21 mouse cellular contexts compared by ENCODE assay signal in genomic region chr3:55315827-55316226, GRCm38 (mm10).
DNase-seq lines count a peak whose midpoint lies in the region; ATAC-seq lines count a peak whose summit lies in the region.
"Had no signal": no experiment of that assay in that cellular context is flagged by ENCODE, and none has a peak within 500 bp of the region (broad histone marks: within the 10 kb centered on the region; RNA-seq: fewer than 3 reads in every experiment).

No protein-coding gene starts in this region.

- H3K4me2 ChIP-seq in forebrain, embryonic 14.5 days (ENCODE audit: low read length), result no peak overlapping the region
- H3K4me2 ChIP-seq in forebrain, embryonic 11.5 days (ENCODE audit: low read depth, low read length, severe bottlenecking), result no peak overlapping the region
- H3K4me2 ChIP-seq: liver, embryonic 12.5 days; lung, embryonic 14.5 days; midbrain, embryonic 13.5 days; neural tube, embryonic 15.5 days; stomach, embryonic 15.5 days had no signal

- no peak overlapping the region; the same call in 1 of the 2 replicates for H3K27ac ChIP-seq in forebrain, embryonic 14.5 days (ENCODE audit: low read depth, low read length)
- no peak overlapping the region for H3K27ac ChIP-seq in forebrain, embryonic 11.5 days (ENCODE audit: low read depth, low read length)
- H3K27ac ChIP-seq: liver, embryonic 12.5 days; midbrain, embryonic 13.5 days; neural tube, embryonic 15.5 days; stomach, embryonic 15.5 days had no signal

- no peak for ATAC-seq in forebrain, embryonic 14.5 days
- no peak for ATAC-seq in forebrain, embryonic 11.5 days (replicated peaks; ENCODE audit: low FRiP score)
- ATAC-seq: inflammation-experienced regulatory T-cells, adult 6 months; liver, embryonic 12.5 days; midbrain, embryonic 13.5 days had no signal

- DNase-seq in forebrain, embryonic 14.5 days (ENCODE audit: low spot score), result peak; percentile 53
- DNase-seq in forebrain, embryonic 11.5 days (ENCODE audit: low spot score), result no peak
- peak; percentile 64 for DNase-seq in left cerebral cortex, adult 11 months (ENCODE audit: low spot score)
- DNase-seq in left cerebral cortex, postnatal 4 days, result no peak
- DNase-seq in right cerebral cortex, postnatal 10 days (ENCODE audit: low spot score in 2 of 2), result peak; percentile 68 to 84
- DNase-seq in B cell, adult 2 months, result no peak
- DNase-seq in MN1 (ENCODE audit: low spot score), result no peak
- DNase-seq in urinary bladder, postnatal 25 days (ENCODE audit: low spot score), result no peak
- DNase-seq: adrenal gland, adult 2 months; cerebellum, adult 11-12 months; cerebellum, postnatal 25 days; gastrocnemius, postnatal 14 days; kidney, adult 9 months; lung, embryonic 14.5 days had no signal

- H3K4me1 ChIP-seq in forebrain, embryonic 14.5 days (ENCODE audit: control insufficient read depth, insufficient read depth, low read length), result no peaks in the 10 kb centered on the region
- H3K4me1 ChIP-seq in forebrain, embryonic 11.5 days (replicated peaks; ENCODE audit: control insufficient read depth, insufficient read depth, low read length), result no peaks in the 10 kb centered on the region
- H3K4me1 ChIP-seq: liver, embryonic 12.5 days; neural tube, embryonic 15.5 days; stomach, embryonic 15.5 days had no signal

- H3K4me3 ChIP-seq in forebrain, embryonic 14.5 days (ENCODE audit: low read depth, low read length), result no peak overlapping the region
- H3K4me3 ChIP-seq in forebrain, embryonic 11.5 days (ENCODE audit: low read depth, low read length), result no peak overlapping the region
- H3K4me3 ChIP-seq: erythroblast, embryonic 14.5 days; liver, embryonic 12.5 days; midbrain, embryonic 13.5 days; myocyte; neural tube, embryonic 15.5 days; stomach, embryonic 15.5 days had no signal

- no peaks in the 10 kb centered on the region for H3K36me3 ChIP-seq in forebrain, embryonic 14.5 days (ENCODE audit: control insufficient read depth, insufficient read depth, low read length)
- no peaks in the 10 kb centered on the region; the same call in 1 of the 2 replicates for H3K36me3 ChIP-seq in forebrain, embryonic 11.5 days (ENCODE audit: control insufficient read depth, insufficient read depth, low read length)
- H3K36me3 ChIP-seq: liver, embryonic 12.5 days; neural tube, embryonic 15.5 days; stomach, embryonic 15.5 days had no signal

- no peak overlapping the region for H3K9ac ChIP-seq in forebrain, embryonic 14.5 days (ENCODE audit: low read length)
- H3K9ac ChIP-seq in forebrain, embryonic 11.5 days (ENCODE audit: low read length), result no peak overlapping the region
- H3K9ac ChIP-seq: liver, embryonic 12.5 days; lung, embryonic 14.5 days; midbrain, embryonic 13.5 days; neural tube, embryonic 15.5 days; stomach, embryonic 15.5 days had no signal

- H3K27me3 ChIP-seq in forebrain, embryonic 14.5 days (replicated peaks; ENCODE audit: control insufficient read depth, insufficient read depth, low read length), result no peaks in the 10 kb centered on the region
- no peaks in the 10 kb centered on the region for H3K27me3 ChIP-seq in forebrain, embryonic 11.5 days (ENCODE audit: control insufficient read depth, insufficient read depth, low read length)
- H3K27me3 ChIP-seq: liver, embryonic 12.5 days; midbrain, embryonic 13.5 days; neural tube, embryonic 15.5 days; stomach, embryonic 15.5 days had no signal

- intact Hi-C loops in left cerebral cortex, postnatal 4 days (cut with DNase I), result no loop called here

- 79% methylated on average over 8 of the region's 8 CpGs for WGBS in forebrain, embryonic 14.5 days
- WGBS in forebrain, embryonic 11.5 days, result 91% methylated on average over 8 of the region's 8 CpGs

- no peaks in the 10 kb centered on the region for H3K9me3 ChIP-seq in forebrain, embryonic 14.5 days (replicated peaks; ENCODE audit: control insufficient read depth, low read length)
- no peaks in the 10 kb centered on the region for H3K9me3 ChIP-seq in forebrain, embryonic 11.5 days (ENCODE audit: control insufficient read depth, low read length)
- H3K9me3 ChIP-seq: liver, embryonic 12.5 days; midbrain, embryonic 13.5 days; neural tube, embryonic 15.5 days; stomach, embryonic 15.5 days had no signal

Comparison
In these comparisons a context has a peak if more than half of its experiments do, and no peak if none do; other contexts are left out.
1. DNase-seq: peak in forebrain, embryonic 14.5 days (single experiment), left cerebral cortex, adult 11 months (single experiment) and right cerebral cortex, postnatal 10 days (2 of 2); none in forebrain, embryonic 11.5 days (single experiment), left cerebral cortex, postnatal 4 days (single experiment), B cell, adult 2 months (0 of 2), MN1 (single experiment) and urinary bladder, postnatal 25 days (single experiment).